Mouse (Mus musculus) macrophage (primary cell): ENCODE measurements around the gene Fmnl1. TPM values are rescaled to one million over a fixed set of nuclear protein-coding genes. Genes with fewer than 3 reads are reported as not detected.

ENCODE experiments used
- H3K27ac ChIP-seq: fragments of 350-480 bp; formaldehyde crosslinking; 2 replicates; pipeline ENCODE4 v1.9.0; 2021
- H3K36me3 ChIP-seq: fragments of 350-480 bp; formaldehyde crosslinking; 2 replicates; pipeline ENCODE4 v1.9.0; 2021; ENCODE audit errors: inconsistent target
- H3K4me3 ChIP-seq: fragments of 350-480 bp; formaldehyde crosslinking; 2 replicates; pipeline ENCODE4 v1.9.0; 2021; ENCODE audit errors: inconsistent target
- H3K79me2 ChIP-seq: fragments of 350-480 bp; formaldehyde crosslinking; 2 replicates; pipeline ENCODE4 v1.9.0; 2021; ENCODE audit errors: inconsistent target
- WGBS: methylation state at CpG from one replicate; pipeline ENCODE4 v1.1.7; 2026; ENCODE audit warnings: inconsistent platforms; ENCODE audit not compliant: missing documents; 5-methylcytosine and 5-hydroxymethylcytosine counted together
- polyA plus RNA-seq: library from polyadenylated mRNA; stranded (reverse); fragments of 250-400 nt; gene quantifications from 3 replicates; pipeline ENCODE4 v1.2.4, GENCODE M21; 2018; ENCODE audit warnings: inconsistent platforms

Fmnl1 gene
- polyA plus RNA-seq, 1 experiment from 2014 or later, result 29.0 TPM

DNA sequence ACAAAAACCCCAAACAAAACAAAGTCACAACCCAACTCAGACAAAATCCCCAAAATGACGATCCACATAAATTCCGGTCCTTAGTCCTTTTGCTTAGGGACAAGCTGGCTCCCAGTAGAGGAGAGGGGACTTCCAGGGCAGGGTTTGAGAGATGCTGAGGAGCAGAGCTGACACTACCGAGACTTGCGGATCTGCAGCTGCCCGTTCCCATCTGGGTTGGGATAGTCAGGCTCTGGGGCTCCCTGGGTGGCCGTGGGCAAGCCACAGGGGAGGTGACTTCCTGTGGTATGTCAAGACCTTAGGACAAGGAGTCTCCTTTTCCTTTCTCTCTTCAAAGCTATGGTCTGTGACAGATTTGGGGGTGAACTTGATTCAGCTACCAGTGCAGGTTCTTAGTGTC lies 65.5 kb downstream of the Fmnl1 start:
- Histone ChIP-seq H3K27ac (no peak overlapping the region), H3K79me2 (peaks cover 2% of the 10 kb centered on the region; the same call in 1 of the 2 replicates), H3K4me3 (no peak overlapping the region), H3K36me3 (peaks cover 73% of the 10 kb centered on the region)
- WGBS, result 92% methylated on average over 6 of the region's 6 CpGs

DNA sequence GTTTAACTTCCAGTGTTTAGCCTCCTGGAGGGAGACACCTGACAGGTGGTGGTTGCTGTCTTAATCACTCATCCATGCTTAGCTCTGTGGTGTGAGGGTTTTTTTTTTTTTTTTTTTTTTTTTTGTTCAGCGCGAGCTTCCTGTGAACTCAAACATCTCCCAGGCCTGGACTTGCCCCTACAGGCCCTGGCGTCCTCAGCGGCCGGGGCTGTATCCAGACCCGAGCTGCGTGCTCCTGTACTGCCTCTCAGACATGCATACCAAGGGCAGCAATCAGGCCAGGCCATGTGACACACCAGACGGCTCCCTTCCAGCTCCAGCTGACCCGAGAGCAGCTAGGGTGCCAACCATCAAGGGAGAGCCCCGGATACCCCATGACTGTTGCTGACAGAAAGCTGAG lies 66.0 kb downstream of the Fmnl1 start:
- Histone ChIP-seq H3K36me3 (peaks cover 74% of the 10 kb centered on the region), H3K27ac (no peak overlapping the region), H3K79me2 (peaks cover 7% of the 10 kb centered on the region; the same call in 1 of the 2 replicates), H3K4me3 (no peak overlapping the region)
- 93% methylated on average over 8 of the region's 10 CpGs for WGBS

DNA sequence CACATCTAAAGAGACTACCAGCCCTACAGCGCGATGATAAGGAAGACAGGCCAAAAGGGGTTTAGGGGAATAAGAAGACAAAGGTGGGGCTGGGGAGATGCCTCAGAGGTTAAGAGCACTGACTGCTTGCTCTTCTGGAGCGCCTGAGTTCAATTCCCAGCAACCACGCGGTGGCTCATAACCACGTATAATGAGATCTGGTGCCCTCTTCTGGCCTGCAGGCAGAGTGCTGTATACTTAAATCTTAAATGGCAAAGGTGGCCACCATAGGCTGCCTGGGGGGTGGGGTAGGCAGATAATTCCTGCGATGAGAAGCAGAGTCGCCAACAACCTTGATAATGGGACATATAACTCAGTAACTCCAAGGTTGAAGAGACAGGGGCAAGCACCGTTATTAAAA lies 66.8 kb downstream of the Fmnl1 start:
- Histone ChIP-seq H3K36me3 (peaks cover 70% of the 10 kb centered on the region), H3K79me2 (peaks cover 15% of the 10 kb centered on the region), H3K27ac (no peak overlapping the region), H3K4me3 (no peak overlapping the region)
- WGBS, result 97% methylated on average over 6 of the region's 9 CpGs

DNA sequence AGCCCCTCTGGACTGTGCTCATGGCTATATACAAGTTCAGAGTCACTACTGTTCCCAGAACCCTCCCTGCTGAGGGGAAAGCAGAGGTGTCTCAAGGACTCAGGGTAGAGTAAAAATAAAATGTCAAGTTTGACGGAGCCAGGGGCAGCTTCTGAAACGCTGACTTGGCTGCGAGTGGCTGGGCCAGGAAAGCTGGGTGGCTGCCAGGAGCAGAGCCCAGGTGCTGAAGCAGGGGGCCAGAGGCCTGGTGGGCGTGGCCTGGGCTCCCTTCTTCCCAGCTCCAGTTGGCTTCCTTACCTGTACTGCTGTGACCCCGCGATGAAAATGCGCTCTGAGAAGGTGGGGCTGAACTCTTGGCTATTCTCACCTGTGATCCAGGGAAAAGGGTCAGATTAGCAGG lies 69.8 kb downstream of the Fmnl1 start:
- 70% methylated on average over 6 of the region's 7 CpGs for WGBS
- Histone ChIP-seq H3K79me2 (peaks cover 45% of the 10 kb centered on the region), H3K4me3 (no peak overlapping the region), H3K27ac (no peak overlapping the region), H3K36me3 (peaks cover 70% of the 10 kb centered on the region)

DNA sequence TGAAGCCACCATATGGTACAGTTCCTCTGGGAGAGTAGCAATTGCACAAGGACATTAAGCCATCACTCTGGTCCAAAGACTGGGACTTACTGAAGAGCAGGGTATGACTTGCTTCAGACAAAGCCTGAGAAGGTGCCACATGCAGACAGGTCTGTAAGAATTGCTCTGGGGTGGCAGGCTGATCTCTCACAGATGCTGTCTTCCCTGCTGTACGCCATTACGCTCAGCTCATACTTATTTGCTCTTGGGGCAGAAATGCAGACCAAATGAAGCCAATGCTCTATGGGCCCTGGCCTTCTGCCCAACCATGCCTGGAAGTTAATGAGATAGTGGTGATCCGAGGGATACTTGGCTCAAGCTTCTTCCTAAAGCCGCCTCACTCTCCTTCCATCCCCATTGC lies 73.9 kb downstream of the Fmnl1 start:
- H3K36me3 ChIP-seq, result peaks cover 30% of the 10 kb centered on the region
- peaks cover 77% of the 10 kb centered on the region for H3K79me2 ChIP-seq
- H3K27ac ChIP-seq, result no peak overlapping the region
- 97% methylated on average over 4 of the region's 4 CpGs for WGBS
- H3K4me3 ChIP-seq, result no peak overlapping the region

DNA sequence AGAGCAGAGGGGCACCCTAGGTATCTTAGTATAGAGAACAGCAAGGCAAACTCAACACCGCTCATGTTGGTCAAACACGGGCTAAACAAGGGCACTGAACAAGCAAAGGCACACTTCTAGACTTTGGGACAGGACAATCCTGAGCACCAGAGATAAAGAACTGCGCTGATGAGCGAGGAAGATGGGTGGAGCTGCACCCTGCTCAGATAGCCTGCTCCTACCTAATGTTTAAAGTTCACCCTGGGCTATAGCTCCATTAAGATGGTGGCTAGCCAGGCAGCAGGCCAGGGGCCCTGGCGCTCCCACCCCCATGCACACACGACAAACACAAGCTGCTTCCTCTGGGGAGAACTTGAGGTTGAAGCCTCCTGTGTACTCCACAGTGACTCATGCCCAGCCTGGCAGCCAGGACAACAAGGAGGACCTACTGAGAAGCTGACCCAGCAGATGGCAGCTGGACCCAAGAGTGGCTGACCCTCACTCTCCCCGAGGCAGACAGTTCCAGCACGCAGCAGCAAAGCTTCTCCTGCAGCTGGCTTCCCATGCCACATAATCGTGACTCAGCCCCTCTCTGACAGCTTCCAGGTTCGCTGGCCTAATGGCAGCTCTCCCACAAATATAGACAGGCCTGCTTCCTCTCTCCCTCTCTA lies 75.3 kb downstream of the Fmnl1 start:
- no peak overlapping the region for H3K4me3 ChIP-seq
- peaks cover 89% of the 10 kb centered on the region for H3K79me2 ChIP-seq
- peak overlapping the region; percentile 82 for H3K27ac ChIP-seq
- WGBS, result 33% methylated on average over 10 of the region's 10 CpGs
- peaks cover 17% of the 10 kb centered on the region; the same call in 1 of the 2 replicates for H3K36me3 ChIP-seq

DNA sequence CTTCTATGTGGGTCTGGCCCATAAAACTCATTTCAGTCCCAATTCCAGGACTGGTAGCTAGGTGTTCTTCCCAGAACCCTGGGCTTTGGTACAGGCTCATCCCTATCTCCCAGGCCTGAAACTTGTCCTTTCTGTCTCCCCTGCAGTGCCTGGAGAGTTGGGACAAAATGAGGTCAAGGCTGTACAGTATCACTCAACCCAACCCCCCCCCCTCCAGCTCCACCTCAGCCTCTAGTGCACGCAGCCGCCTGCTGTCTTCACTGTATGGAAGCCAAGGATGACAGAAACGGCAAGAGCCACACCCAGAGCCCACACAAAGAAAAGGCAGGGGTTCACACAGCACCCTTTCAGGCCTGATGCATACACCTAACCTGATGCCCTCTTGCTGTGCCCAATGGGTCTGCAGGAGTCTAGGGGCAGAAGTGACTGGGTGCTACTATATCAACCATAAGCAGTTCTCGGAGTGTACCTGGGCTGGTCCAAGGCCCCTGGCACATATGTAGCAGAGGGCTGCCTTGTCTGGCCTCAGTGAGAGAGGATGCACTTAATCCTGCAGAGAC lies 75.9 kb downstream of the Fmnl1 start:
- H3K79me2 ChIP-seq, result peaks cover 89% of the 10 kb centered on the region
- no peak overlapping the region for H3K4me3 ChIP-seq
- H3K27ac ChIP-seq, result peak overlapping the region; percentile 82
- peaks cover 11% of the 10 kb centered on the region; the same call in 1 of the 2 replicates for H3K36me3 ChIP-seq
- WGBS, result 44% methylated on average over 4 of the region's 4 CpGs

DNA sequence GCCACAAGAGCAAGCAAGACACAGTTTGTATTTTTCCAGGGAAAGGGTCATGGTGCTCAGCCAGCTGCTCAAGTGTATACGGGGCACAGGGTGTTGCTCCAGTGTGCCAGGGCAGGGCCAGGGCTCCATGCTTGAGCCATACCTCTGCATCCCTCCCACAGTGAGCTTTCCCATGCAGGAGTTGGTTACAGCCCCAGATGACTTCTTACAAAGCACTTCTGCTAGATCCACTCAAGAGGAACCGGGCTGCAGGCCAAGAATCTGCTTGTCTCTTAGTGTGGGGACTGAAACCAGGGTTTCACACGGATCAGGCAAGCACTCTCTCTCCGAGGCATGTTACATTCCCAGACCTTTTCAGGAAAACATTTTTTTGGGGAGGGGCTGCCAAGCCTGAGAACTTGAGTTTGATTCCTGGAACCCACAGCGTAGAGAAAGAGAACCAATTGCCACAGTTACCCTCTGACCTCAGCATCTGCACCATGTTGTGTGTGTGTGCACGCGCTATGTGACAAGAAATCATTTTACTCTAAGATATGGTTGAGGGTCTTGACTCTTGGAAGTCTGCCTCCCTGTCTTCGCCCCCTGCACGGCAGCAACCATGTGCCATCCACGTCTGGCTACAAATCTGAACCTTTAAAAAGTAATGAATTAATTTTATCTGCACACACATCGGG lies 76.7 kb downstream of the Fmnl1 start:
- Histone ChIP-seq H3K79me2 (peaks cover 89% of the 10 kb centered on the region), H3K27ac (peak overlapping the region; percentile 93), H3K36me3 (0 out of 2 replicates have a peak, but pooled peaks cover 7% of the 10 kb centered on the region), H3K4me3 (no peak overlapping the region)
- WGBS, result 65% methylated on average over 11 of the region's 11 CpGs

Other genes starting within 250 kb of the Fmnl1 start
- gene Kif18b, start 246.0 kb upstream of the Fmnl1 start, polyA plus RNA-seq, result 0.15 to 2.5 TPM (median 2.2 TPM) in 3 replicates
- gene C1ql1, start 224.4 kb upstream of the Fmnl1 start, polyA plus RNA-seq, result not detected in 3 replicates
- gene Nmt1, start 142.9 kb upstream of the Fmnl1 start, polyA plus RNA-seq, result 58.0 to 93.5 TPM (median 59.5 TPM) in 3 replicates
- gene Dcakd, start 142.8 kb upstream of the Fmnl1 start, polyA plus RNA-seq, result 24.3 to 27.5 TPM (median 26.4 TPM) in 3 replicates
- gene Plcd3, start 69.4 kb upstream of the Fmnl1 start, polyA plus RNA-seq, result 0.07 to 0.21 TPM in 2 of 3 replicates, not detected in the other
- gene Acbd4, start 69.4 kb upstream of the Fmnl1 start, polyA plus RNA-seq, result 8.8 to 14.0 TPM (median 10.0 TPM) in 3 replicates
- gene Hexim1, start 54.9 kb upstream of the Fmnl1 start, polyA plus RNA-seq, result 18.5 to 31.2 TPM (median 23.4 TPM) in 3 replicates
- gene Hexim2, start 38.7 kb upstream of the Fmnl1 start, polyA plus RNA-seq, result 0.98 to 2.8 TPM (median 2.6 TPM) in 3 replicates
- not detected in 3 replicates for gene 1700023F06Rik, start 37.5 kb downstream of the Fmnl1 start, polyA plus RNA-seq
- not detected in 3 replicates for gene Spata32, start 47.3 kb downstream of the Fmnl1 start, polyA plus RNA-seq
- gene Map3k14, start 96.4 kb downstream of the Fmnl1 start, polyA plus RNA-seq, result 9.0 to 14.1 TPM (median 9.9 TPM) in 3 replicates
- 3.7 to 16.2 TPM (median 6.5 TPM) in 3 replicates for gene Arhgap27, start 192.6 kb downstream of the Fmnl1 start, polyA plus RNA-seq
- gene Plekhm1, start 241.6 kb downstream of the Fmnl1 start, polyA plus RNA-seq, result 55.1 to 87.8 TPM (median 77.5 TPM) in 3 replicates